ENCODE assay signal across 12 mouse cellular contexts in genomic region chr5:127956511-127957097, GRCm38 (mm10).
DNase-seq lines count a peak whose midpoint lies in the region; ATAC-seq and TF ChIP-seq lines count a peak whose summit lies in the region.
"Had no signal": no experiment of that assay in that cellular context is flagged by ENCODE, and none has a peak within 500 bp of the region (broad histone marks: within the 10 kb centered on the region; RNA-seq: fewer than 3 reads in every experiment).

No protein-coding gene starts in this region.

- no peak overlapping the region for H3K4me2 ChIP-seq in lung, embryonic 14.5 days

- 39% methylated on average over 17 of the region's 17 CpGs for WGBS in lung, embryonic 14.5 days

- TF ChIP-seq CTCF in lung, embryonic 14.5 days (IDR thresholded peaks at IDR 0.05; ENCODE audit: low read depth), result no peak

- no peaks in the 10 kb centered on the region for H3K4me1 ChIP-seq in lung, embryonic 14.5 days (ENCODE audit: insufficient read depth)

- H3K27me3 ChIP-seq in lung, embryonic 14.5 days (ENCODE audit: insufficient read depth, low read length), result no peaks in the 10 kb centered on the region

- no peak overlapping the region for H3K27ac ChIP-seq in lung, embryonic 14.5 days (ENCODE audit: low read depth)

- peak; percentile 41; the same call in 1 of the 2 replicates for ATAC-seq in lung, embryonic 14.5 days (ENCODE audit: insufficient read depth)
- ATAC-seq in megakaryocyte-erythroid progenitor cell, adult 5-6 weeks (replicated peaks; ENCODE audit: low FRiP score, low TSS enrichment, poor library complexity, severe bottlenecking), result no peak

- peak; percentile 37 for DNase-seq in retina, postnatal 1 day
- DNase-seq in retina, embryonic 14.5 days (ENCODE audit: low spot score), result no peak
- peak; percentile 24 to 44 for DNase-seq in layer of hippocampus, postnatal 25 days (ENCODE audit: extremely low spot score in 1 of 2, low spot score in 1 of 2)
- peak; percentile 38 for DNase-seq in lung, embryonic 14.5 days
- DNase-seq in telencephalon, adult 2 months (ENCODE audit: low read depth, low spot score), result peak; percentile 81
- DNase-seq in T-cell, adult 2 months (ENCODE audit: low spot score), result no peak
- no peak for DNase-seq in gastrocnemius, postnatal 25 days
- DNase-seq: cerebellum, postnatal 25 days; kidney, postnatal 10 days; thymus, adult 2 months had no signal

- no peak overlapping the region for H3K4me3 ChIP-seq in lung, embryonic 14.5 days (ENCODE audit: low read depth, low read length)
- H3K4me3 ChIP-seq: myocyte had no signal

- no peaks in the 10 kb centered on the region for H3K36me3 ChIP-seq in lung, embryonic 14.5 days (ENCODE audit: insufficient read depth)

- no peak overlapping the region for H3K9ac ChIP-seq in lung, embryonic 14.5 days

- H3K9me3 ChIP-seq in lung, embryonic 14.5 days (ENCODE audit: low read depth, low read length), result no peaks in the 10 kb centered on the region

Comparison
In these comparisons a context has a peak if more than half of its experiments do, and no peak if none do; other contexts are left out.
1. DNase-seq: peak in retina, postnatal 1 day (single experiment), layer of hippocampus, postnatal 25 days (2 of 2), lung, embryonic 14.5 days (single experiment) and telencephalon, adult 2 months (single experiment); none in retina, embryonic 14.5 days (single experiment), T-cell, adult 2 months (single experiment) and gastrocnemius, postnatal 25 days (single experiment).